Mouse (Mus musculus) layer of hippocampus, postnatal 36 days (tissue): ENCODE data around the gene Amy2a5. TPM values are rescaled to one million over a fixed set of nuclear protein-coding genes. Genes with fewer than 3 reads are reported as not detected.
"Not testable (repeated sequence)": the region's sequence is repeated elsewhere in the genome, so short reads cannot be mapped to it uniquely, and the experiment has no call there.

Experiments used
- DNase-seq, 2 experiments: peaks; one replicate each; pipeline ENCODE4 v3.0.0; 2022
- total RNA-seq, 2 experiments: library from RNA; stranded (reverse); gene quantifications; 2 replicates each; pipeline ENCODE4 v1.2.3; 2021

The Amy2a5 gene
- under 1 TPM; 0.13 to 0.17 TPM for total RNA-seq

DNA sequence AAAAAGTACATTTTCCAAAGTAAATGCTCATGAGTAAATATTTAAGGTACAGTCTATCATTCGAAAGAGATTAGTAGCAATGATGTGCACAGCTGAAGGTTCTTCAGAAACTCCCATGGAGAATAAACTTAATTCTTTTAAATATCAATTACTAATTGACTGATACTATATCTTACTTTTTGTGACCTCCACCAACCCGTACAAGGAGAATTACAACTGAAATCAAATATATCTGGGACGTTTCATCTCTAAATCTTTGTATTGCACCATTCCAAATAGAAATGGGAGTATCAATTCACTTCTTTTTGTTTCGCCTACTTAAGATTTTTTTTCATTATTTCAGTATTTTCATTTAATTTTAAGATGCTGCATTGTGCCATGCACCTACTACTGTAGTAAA, at the start of gene Amy2a5:
Amy2a5 (minus strand) TSS at position 101 of the 400 bp plus-strand sequence.
- DNase-seq: not testable (repeated sequence)

DNA sequence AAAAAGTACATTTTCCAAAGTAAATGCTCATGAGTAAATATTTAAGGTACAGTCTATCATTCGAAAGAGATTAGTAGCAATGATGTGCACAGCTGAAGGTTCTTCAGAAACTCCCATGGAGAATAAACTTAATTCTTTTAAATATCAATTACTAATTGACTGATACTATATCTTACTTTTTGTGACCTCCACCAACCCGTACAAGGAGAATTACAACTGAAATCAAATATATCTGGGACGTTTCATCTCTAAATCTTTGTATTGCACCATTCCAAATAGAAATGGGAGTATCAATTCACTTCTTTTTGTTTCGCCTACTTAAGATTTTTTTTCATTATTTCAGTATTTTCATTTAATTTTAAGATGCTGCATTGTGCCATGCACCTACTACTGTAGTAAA, 32.7 kb upstream of the Amy2a5 start, which contains the start of gene Amy2a4:
Amy2a4 (minus strand) TSS at position 101 of the 400 bp plus-strand sequence.
- DNase-seq: not testable (repeated sequence)

DNA sequence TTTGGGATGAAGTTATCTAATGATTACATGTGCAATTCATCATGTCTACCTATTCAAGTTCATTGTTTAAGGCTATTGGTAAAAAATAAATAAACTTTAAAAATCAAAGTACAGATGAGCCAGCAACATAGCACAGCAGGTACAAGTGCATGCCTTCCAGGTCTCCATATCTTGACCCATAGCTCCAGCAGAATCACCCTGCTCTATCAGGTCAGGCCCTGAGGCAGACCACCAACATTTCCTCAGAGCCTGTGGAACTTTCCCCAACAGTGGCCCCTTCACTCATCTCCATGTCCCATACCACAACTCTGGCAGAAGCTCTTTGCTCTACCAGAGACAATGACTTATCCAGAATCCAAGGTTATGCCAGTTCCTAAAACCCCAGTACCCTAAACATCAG, 21.6 kb upstream of the Amy2a5 start:
- DNase-seq: not testable (repeated sequence)

DNA sequence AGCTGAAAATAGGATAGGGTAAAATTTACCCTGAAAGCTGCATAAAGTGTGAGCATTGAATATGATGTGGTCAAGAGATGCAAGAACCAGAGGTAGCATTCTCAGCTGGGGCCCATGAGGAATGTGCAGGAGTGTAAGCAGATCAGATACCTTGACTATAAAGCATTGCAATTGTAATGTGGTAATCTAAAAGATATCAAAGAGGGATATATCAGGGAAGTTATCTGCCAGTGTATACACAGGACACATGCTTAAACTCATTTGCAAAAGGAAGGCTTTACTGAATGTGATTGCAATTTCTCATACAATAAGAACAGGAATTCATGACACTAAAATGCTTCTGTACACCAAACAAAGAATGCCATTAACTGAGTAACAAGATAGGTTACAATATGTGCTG, 20.9 kb upstream of the Amy2a5 start:
- not testable (repeated sequence) for DNase-seq

DNA sequence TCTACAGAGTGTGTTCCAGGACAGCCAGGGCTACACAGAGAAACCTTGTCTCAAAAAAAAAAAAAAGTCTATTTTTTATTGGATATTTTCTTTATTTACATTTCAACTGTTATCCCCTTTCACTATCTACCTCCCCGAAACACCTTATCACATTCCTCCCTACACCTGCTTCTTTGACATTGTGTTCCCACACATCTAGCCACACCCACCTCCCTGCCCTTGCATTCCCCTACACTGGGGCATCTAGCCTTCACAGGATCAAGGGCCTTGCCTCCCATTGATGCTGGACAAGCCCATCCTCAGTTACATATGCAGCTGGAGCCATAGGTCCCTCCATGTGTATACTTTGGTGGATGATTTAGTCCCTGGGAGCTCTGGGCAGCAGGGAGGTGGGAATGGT, 31.5 kb downstream of the Amy2a5 start:
- DNase-seq: no peak

Other genes with a start within 250 kb of the Amy2a5 start
- not detected for gene Amy2a4, start 32.6 kb upstream of the Amy2a5 start, total RNA-seq
- gene Amy2a3, start 65.2 kb upstream of the Amy2a5 start, total RNA-seq: not detected
- gene Amy2a2, start 97.8 kb upstream of the Amy2a5 start, total RNA-seq: not detected